9 mouse cellular contexts compared by ENCODE assay signal in genomic region chr19:41258707-41259106, GRCm38 (mm10). TPM values are rescaled to one million over a fixed set of nuclear protein-coding genes. Genes with fewer than 3 reads are reported as not detected.
DNase-seq lines count a peak whose midpoint lies in the region; ATAC-seq lines count a peak whose summit lies in the region.
"Had no signal": no experiment of that assay in that cellular context is flagged by ENCODE, and none has a peak within 500 bp of the region (broad histone marks: within the 10 kb centered on the region; RNA-seq: fewer than 3 reads in every experiment).

No protein-coding gene starts in this region.

- no peaks in the 10 kb centered on the region for H3K27me3 ChIP-seq in hindbrain, embryonic 10.5 days (ENCODE audit: insufficient read depth, poor library complexity, severe bottlenecking)
- no peaks in the 10 kb centered on the region for H3K27me3 ChIP-seq in hindbrain, embryonic 13.5 days
- H3K27me3 ChIP-seq in liver, embryonic 13.5 days, result no peaks in the 10 kb centered on the region
- H3K27me3 ChIP-seq: liver, embryonic 15.5 days had no signal

- no peak overlapping the region for H3K27ac ChIP-seq in hindbrain, embryonic 10.5 days
- H3K27ac ChIP-seq in hindbrain, embryonic 13.5 days, result no peak overlapping the region
- no peak overlapping the region for H3K27ac ChIP-seq in liver, embryonic 13.5 days
- H3K27ac ChIP-seq: liver, embryonic 15.5 days had no signal

- no peak overlapping the region for H3K4me2 ChIP-seq in hindbrain, embryonic 13.5 days
- H3K4me2 ChIP-seq in liver, embryonic 13.5 days, result no peak overlapping the region
- H3K4me2 ChIP-seq: liver, embryonic 15.5 days had no signal

- H3K9ac ChIP-seq in hindbrain, embryonic 13.5 days, result no peak overlapping the region
- H3K9ac ChIP-seq in liver, embryonic 13.5 days, result no peak overlapping the region
- H3K9ac ChIP-seq: liver, embryonic 15.5 days had no signal

- H3K4me3 ChIP-seq in hindbrain, embryonic 10.5 days, result no peak overlapping the region
- H3K4me3 ChIP-seq in hindbrain, embryonic 13.5 days, result no peak overlapping the region
- H3K4me3 ChIP-seq in liver, embryonic 13.5 days (replicated peaks), result no peak overlapping the region
- H3K4me3 ChIP-seq: liver, embryonic 15.5 days had no signal

- peaks cover 22% of the 10 kb centered on the region for H3K4me1 ChIP-seq in hindbrain, embryonic 10.5 days (replicated peaks)
- H3K4me1 ChIP-seq in hindbrain, embryonic 13.5 days (replicated peaks), result peaks cover 33% of the 10 kb centered on the region
- peaks cover 39% of the 10 kb centered on the region for H3K4me1 ChIP-seq in liver, embryonic 13.5 days (replicated peaks)

- WGBS in hindbrain, embryonic 10.5 days, result 34% methylated on average over 2 of the region's 2 CpGs
- WGBS in hindbrain, embryonic 13.5 days, result 42% methylated on average over 2 of the region's 2 CpGs
- WGBS in liver, embryonic 13.5 days (ENCODE audit: insufficient replicate concordance), result 28% methylated on average over 2 of the region's 2 CpGs

- H3K36me3 ChIP-seq in hindbrain, embryonic 10.5 days, result peaks cover 24% of the 10 kb centered on the region
- H3K36me3 ChIP-seq in hindbrain, embryonic 13.5 days, result no peaks in the 10 kb centered on the region
- peaks cover 10% of the 10 kb centered on the region for H3K36me3 ChIP-seq in liver, embryonic 13.5 days

- ATAC-seq in hindbrain, embryonic 13.5 days (ENCODE audit: low FRiP score), result no peak
- ATAC-seq in liver, embryonic 13.5 days (ENCODE audit: low read depth), result no peak

- H3K9me3 ChIP-seq in hindbrain, embryonic 10.5 days, result no peaks in the 10 kb centered on the region
- no peaks in the 10 kb centered on the region for H3K9me3 ChIP-seq in hindbrain, embryonic 13.5 days
- no peaks in the 10 kb centered on the region for H3K9me3 ChIP-seq in liver, embryonic 13.5 days (replicated peaks)
- H3K9me3 ChIP-seq: liver, embryonic 15.5 days had no signal

- DNase-seq in hindbrain, embryonic 10.5 days (ENCODE audit: low spot score), result peak; percentile 41
- DNase-seq in A20 (ENCODE audit: low read depth, low spot score) (peak; percentile 66), MN1 (ENCODE audit: low spot score) (peak; percentile 28)
- peak; percentile 78 for DNase-seq in embryo, embryonic 10.5 days (ENCODE audit: low spot score)
- DNase-seq in liver, embryonic 13.5 days, result peak; percentile 24
- peak; percentile 32 to 59 for DNase-seq in spleen, postnatal 36 days (ENCODE audit: low spot score in 2 of 2)
- no peak for DNase-seq in right cerebral cortex, postnatal 25 days

RNA-seq across cellular contexts. Expression of gene Tm9sf3, which starts 5.1 kb away (rescaled TPM):
- polyA plus RNA-seq in hindbrain, embryonic 10.5 days (2016; fragmentation: Nextera tagmentation; extraction: Ambion mirVana), result 74.8 and 98.1 TPM in 2 replicates
- polyA plus RNA-seq in hindbrain, embryonic 13.5 days (2015; fragmentation: Nextera tagmentation; extraction: Ambion mirVana), result 91.3 and 99.0 TPM in 2 replicates
- 58.2 and 72.6 TPM in 2 replicates for polyA plus RNA-seq in liver, embryonic 13.5 days (2015; fragmentation: Nextera tagmentation; extraction: Ambion mirVana)

RNA-seq across cellular contexts. Expression of gene Tll2, which starts 52.1 kb away (rescaled TPM):
- polyA plus RNA-seq in hindbrain, embryonic 10.5 days (2016; fragmentation: Nextera tagmentation; extraction: Ambion mirVana), result 0.25 and 0.68 TPM in 2 replicates
- 0.44 and 0.60 TPM in 2 replicates for polyA plus RNA-seq in hindbrain, embryonic 13.5 days (2015; fragmentation: Nextera tagmentation; extraction: Ambion mirVana)
- 0.03 TPM in 1 of 2 replicates, not detected in the other for polyA plus RNA-seq in liver, embryonic 13.5 days (2015; fragmentation: Nextera tagmentation; extraction: Ambion mirVana)
- polyA plus RNA-seq: liver, embryonic 15.5 days had no signal
